ENCODE assay signal across 13 mouse cellular contexts in genomic region chr2:146257037-146257436, GRCm38 (mm10). TPM values are rescaled to one million over a fixed set of nuclear protein-coding genes. Genes with fewer than 3 reads are reported as not detected.
A peak's percentile ranks its signal among the peaks of the same experiment; 100 is the strongest.
DNase-seq lines count a peak whose midpoint lies in the region; ATAC-seq lines count a peak whose summit lies in the region.
"Had no signal": no experiment of that assay in that cellular context is flagged by ENCODE, and none has a peak within 500 bp of the region (broad histone marks: within the 10 kb centered on the region; RNA-seq: fewer than 3 reads in every experiment).

No protein-coding gene starts in this region.

- no peaks in the 10 kb centered on the region for H3K4me1 ChIP-seq in embryonic facial prominence, embryonic 11.5 days (ENCODE audit: control insufficient read depth, insufficient read depth, low read length)
- peaks cover 35% of the 10 kb centered on the region for H3K4me1 ChIP-seq in embryonic facial prominence, embryonic 10.5 days
- H3K4me1 ChIP-seq in lung, embryonic 15.5 days, result no peaks in the 10 kb centered on the region
- 0 out of 2 replicates have a peak, but pooled peaks cover 4% of the 10 kb centered on the region for H3K4me1 ChIP-seq in embryonic facial prominence, embryonic 14.5 days (ENCODE audit: control insufficient read depth, insufficient read depth, low read length)
- H3K4me1 ChIP-seq in midbrain, embryonic 15.5 days, result peaks cover 53% of the 10 kb centered on the region

- no peak overlapping the region for H3K4me3 ChIP-seq in embryonic facial prominence, embryonic 11.5 days (ENCODE audit: low read depth, low read length)
- H3K4me3 ChIP-seq in embryonic facial prominence, embryonic 10.5 days, result no peak overlapping the region
- no peak overlapping the region for H3K4me3 ChIP-seq in lung, embryonic 15.5 days
- H3K4me3 ChIP-seq in embryonic facial prominence, embryonic 14.5 days (ENCODE audit: low read depth, low read length), result no peak overlapping the region
- H3K4me3 ChIP-seq in midbrain, embryonic 15.5 days, result no peak overlapping the region
- H3K4me3 ChIP-seq: heart, embryonic 10.5 days had no signal

- no peaks in the 10 kb centered on the region for H3K27me3 ChIP-seq in embryonic facial prominence, embryonic 11.5 days (ENCODE audit: control insufficient read depth, insufficient read depth, low read length)
- peaks cover 4% of the 10 kb centered on the region; the same call in 1 of the 2 replicates for H3K27me3 ChIP-seq in embryonic facial prominence, embryonic 10.5 days (replicated peaks; ENCODE audit: low read depth, poor library complexity, severe bottlenecking)
- no peaks in the 10 kb centered on the region for H3K27me3 ChIP-seq in lung, embryonic 15.5 days
- H3K27me3 ChIP-seq in embryonic facial prominence, embryonic 14.5 days (replicated peaks; ENCODE audit: control insufficient read depth, insufficient read depth, low read length), result no peaks in the 10 kb centered on the region
- H3K27me3 ChIP-seq in midbrain, embryonic 15.5 days (replicated peaks), result no peaks in the 10 kb centered on the region

- no peaks in the 10 kb centered on the region for H3K9me3 ChIP-seq in embryonic facial prominence, embryonic 11.5 days (replicated peaks; ENCODE audit: control insufficient read depth, low read length)
- no peaks in the 10 kb centered on the region for H3K9me3 ChIP-seq in embryonic facial prominence, embryonic 10.5 days
- H3K9me3 ChIP-seq in lung, embryonic 15.5 days, result no peaks in the 10 kb centered on the region
- no peaks in the 10 kb centered on the region for H3K9me3 ChIP-seq in embryonic facial prominence, embryonic 14.5 days (ENCODE audit: control insufficient read depth, low read length)
- H3K9me3 ChIP-seq in midbrain, embryonic 15.5 days, result no peaks in the 10 kb centered on the region
- H3K9me3 ChIP-seq: heart, embryonic 10.5 days had no signal

- no peak overlapping the region for H3K9ac ChIP-seq in embryonic facial prominence, embryonic 11.5 days (replicated peaks; ENCODE audit: low read length)
- H3K9ac ChIP-seq in lung, embryonic 15.5 days, result no peak overlapping the region
- no peak overlapping the region for H3K9ac ChIP-seq in embryonic facial prominence, embryonic 14.5 days (ENCODE audit: low read depth, low read length)
- H3K9ac ChIP-seq in midbrain, embryonic 15.5 days, result no peak overlapping the region

- no peak overlapping the region for H3K4me2 ChIP-seq in embryonic facial prominence, embryonic 11.5 days (ENCODE audit: low read depth, low read length)
- H3K4me2 ChIP-seq in lung, embryonic 15.5 days, result no peak overlapping the region
- no peak overlapping the region for H3K4me2 ChIP-seq in embryonic facial prominence, embryonic 14.5 days (ENCODE audit: low read depth, low read length)
- H3K4me2 ChIP-seq in midbrain, embryonic 15.5 days, result no peak overlapping the region

- WGBS in embryonic facial prominence, embryonic 11.5 days, result 41% methylated on average over 3 of the region's 3 CpGs
- WGBS in embryonic facial prominence, embryonic 10.5 days, result 48% methylated on average over 3 of the region's 3 CpGs
- WGBS in lung, embryonic 15.5 days, result 18% methylated on average over 3 of the region's 3 CpGs
- WGBS in embryonic facial prominence, embryonic 14.5 days, result 33% methylated on average over 3 of the region's 3 CpGs
- 22% methylated on average over 3 of the region's 3 CpGs for WGBS in midbrain, embryonic 15.5 days

- no peak overlapping the region for H3K27ac ChIP-seq in embryonic facial prominence, embryonic 11.5 days (replicated peaks; ENCODE audit: low read depth, low read length)
- H3K27ac ChIP-seq in embryonic facial prominence, embryonic 10.5 days (replicated peaks), result no peak overlapping the region
- H3K27ac ChIP-seq in lung, embryonic 15.5 days, result no peak overlapping the region
- no peak overlapping the region for H3K27ac ChIP-seq in embryonic facial prominence, embryonic 14.5 days (replicated peaks; ENCODE audit: low read depth, low read length)
- H3K27ac ChIP-seq in midbrain, embryonic 15.5 days, result 0 out of 2 replicates have a peak overlapping the region, but pooled peaks have one; percentile 5
- H3K27ac ChIP-seq: heart, embryonic 10.5 days; macrophage had no signal

- no peak for ATAC-seq in embryonic facial prominence, embryonic 11.5 days (replicated peaks; ENCODE audit: insufficient number of reproducible peaks, low FRiP score, low TSS enrichment, low read depth)
- 0 out of 2 replicates have a peak, but pooled peaks have one; percentile 39 for ATAC-seq in lung, embryonic 15.5 days (ENCODE audit: borderline replicate concordance, extremely low read depth, low FRiP score, low TSS enrichment)
- ATAC-seq in embryonic facial prominence, embryonic 14.5 days (ENCODE audit: low read depth), result no peak
- ATAC-seq in midbrain, embryonic 15.5 days (replicated peaks), result no peak
- no peak for ATAC-seq in CD4-positive, CD25-positive, alpha-beta regulatory T cell, adult 4 months

- no peaks in the 10 kb centered on the region for H3K36me3 ChIP-seq in embryonic facial prominence, embryonic 11.5 days (replicated peaks; ENCODE audit: control insufficient read depth, insufficient read depth, low read depth, low read length)
- H3K36me3 ChIP-seq in embryonic facial prominence, embryonic 10.5 days (replicated peaks), result no peaks in the 10 kb centered on the region
- H3K36me3 ChIP-seq in lung, embryonic 15.5 days, result no peaks in the 10 kb centered on the region
- H3K36me3 ChIP-seq in embryonic facial prominence, embryonic 14.5 days (ENCODE audit: control insufficient read depth, insufficient read depth, low read length), result no peaks in the 10 kb centered on the region
- no peaks in the 10 kb centered on the region for H3K36me3 ChIP-seq in midbrain, embryonic 15.5 days (replicated peaks)
- H3K36me3 ChIP-seq: heart, embryonic 10.5 days had no signal

- DNase-seq in embryonic facial prominence, embryonic 11.5 days (ENCODE audit: low spot score), result peak; percentile 23
- no peak for DNase-seq in embryonic facial prominence, embryonic 10.5 days (ENCODE audit: low spot score)
- no peak for DNase-seq in lung, postnatal 25 days (ENCODE audit: low spot score)
- peak; percentile 60 for DNase-seq in embryonic facial prominence, embryonic 14.5 days (ENCODE audit: low spot score)
- no peak for DNase-seq in yolk sac, embryonic 10.5 days (ENCODE audit: low spot score)
- DNase-seq: B cell, adult 2 months; kidney, adult 8-10 months; right cerebral cortex, adult 18-20 months had no signal

RNA-seq across cellular contexts. Expression of gene Insm1, which starts 35.3 kb away (rescaled TPM):
- 3.2 and 3.7 TPM in 2 replicates for polyA plus RNA-seq in embryonic facial prominence, embryonic 11.5 days (2014; fragmentation: Nextera tagmentation; extraction: Ambion mirVana)
- polyA plus RNA-seq in embryonic facial prominence, embryonic 10.5 days (2016; fragmentation: Nextera tagmentation; extraction: Ambion mirVana), result 1.5 and 1.9 TPM in 2 replicates
- 0.11 and 0.15 TPM in 2 replicates for polyA plus RNA-seq in lung, embryonic 15.5 days (2015; fragmentation: Nextera tagmentation; extraction: Ambion mirVana)
- polyA plus RNA-seq in embryonic facial prominence, embryonic 14.5 days (2014; fragmentation: Nextera tagmentation; extraction: Ambion mirVana), result 1.0 and 1.3 TPM in 2 replicates
- 3.5 and 4.2 TPM in 2 replicates for polyA plus RNA-seq in midbrain, embryonic 15.5 days (2015; fragmentation: Nextera tagmentation; extraction: Ambion mirVana)
- polyA plus RNA-seq in CD4-positive, CD25-positive, alpha-beta regulatory T cell, adult 4 months (2017; shearing (Covaris generic)), result not detected
- polyA plus RNA-seq: macrophage had no signal

Comparison
In these comparisons a context has a peak if more than half of its experiments do, and no peak if none do; other contexts are left out.
1. DNase-seq: peak in embryonic facial prominence, embryonic 11.5 days (single experiment) and embryonic facial prominence, embryonic 14.5 days (single experiment); none in embryonic facial prominence, embryonic 10.5 days (single experiment), lung, postnatal 25 days (single experiment) and yolk sac, embryonic 10.5 days (single experiment).